Mouse (Mus musculus): ENCODE results near the gene Hist1h3d. TPM values are rescaled to one million over a fixed set of nuclear protein-coding genes. Genes with fewer than 3 reads are reported as not detected.
"Not testable (repeated sequence)": the region's sequence is repeated elsewhere in the genome, so short reads cannot be mapped to it uniquely, and the experiment has no call there.

The Hist1h3d gene
- total RNA-seq, 2 experiments from 2014 or later: 12.1 to 13.0 TPM

- TF ChIP-seq CTCF (conservative IDR thresholded peaks at IDR 0.05): peak; percentile 36; the same call in 1 of the 2 replicates
- Histone ChIP-seq H3K27ac (peak within 1 kb of the TSS; percentile 40; the same call in 1 of the 2 replicates), H3K4me3 (peak within 1 kb of the TSS; percentile 62)
- DNase-seq (ENCODE audit: low spot score in 2 of 2): peak; percentile 86 to 93
These were observed 40.2 kb upstream of the Hist1h3d start, which contains the start of gene Hist1h3g for GRCm38 (mm10) chr13:23535137-23536075. Gene Hist1h3g, plus strand, starts transcription at chr13:23535422.

- TF ChIP-seq CTCF (conservative IDR thresholded peaks at IDR 0.05): no peak
- DNase-seq (ENCODE audit: low spot score in 2 of 2): no peak
- Histone ChIP-seq H3K4me3 (no peak overlapping the region; the same call in 1 of the 2 replicates), H3K27ac (no peak overlapping the region)
These were observed 39.3 kb upstream of the Hist1h3d start for GRCm38 (mm10) chr13:23536076-23536822.

- no peak for TF ChIP-seq CTCF (conservative IDR thresholded peaks at IDR 0.05)
- H3K27ac ChIP-seq: no peak overlapping the region
- DNase-seq (ENCODE audit: low spot score in 2 of 2): no peak
- H3K4me3 ChIP-seq: no peak overlapping the region
These were observed 38.4 kb upstream of the Hist1h3d start for GRCm38 (mm10) chr13:23537006-23537710.

- DNase-seq (ENCODE audit: low spot score in 2 of 2): no peak
- Histone ChIP-seq H3K27ac (no peak overlapping the region), H3K4me3 (no peak overlapping the region)
- TF ChIP-seq CTCF (conservative IDR thresholded peaks at IDR 0.05): no peak
These were observed 37.3 kb upstream of the Hist1h3d start for GRCm38 (mm10) chr13:23538249-23538648.

- H3K27ac ChIP-seq; H3K4me3 ChIP-seq; DNase-seq (ENCODE audit: low spot score in 2 of 2): not testable (repeated sequence)
These were observed 35.7 kb upstream of the Hist1h3d start for GRCm38 (mm10) chr13:23539821-23540220.

- DNase-seq (ENCODE audit: low spot score in 2 of 2): no peak
- no peak for TF ChIP-seq CTCF (conservative IDR thresholded peaks at IDR 0.05)
- H3K4me3 ChIP-seq: no peak overlapping the region
- no peak overlapping the region for H3K27ac ChIP-seq
These were observed 34.1 kb upstream of the Hist1h3d start for GRCm38 (mm10) chr13:23541497-23541896.

- not testable (repeated sequence) for H3K27ac ChIP-seq; DNase-seq (ENCODE audit: low spot score in 2 of 2)
- peak overlapping the region; percentile 70 for H3K4me3 ChIP-seq
These were observed 33.2 kb upstream of the Hist1h3d start for GRCm38 (mm10) chr13:23542225-23542980.

GRCm38 (mm10) chr13:23542999-23543607 is 32.5 kb upstream of the Hist1h3d start, which contains the start of gene Hist1h2bh:
Gene Hist1h2bh, minus strand, starts transcription at chr13:23543392.
- Histone ChIP-seq H3K4me3 (peak within 1 kb of the TSS; percentile 70), H3K27ac (peak within 1 kb of the TSS; percentile 68; the same call in 1 of the 2 replicates)
- peak; percentile 54 to 93 for DNase-seq (ENCODE audit: low spot score in 2 of 2)

- peak within 1 kb of the TSS; percentile 83 for H3K27ac ChIP-seq
- no peak for TF ChIP-seq CTCF (conservative IDR thresholded peaks at IDR 0.05)
These were observed 31.4 kb upstream of the Hist1h3d start, which contains the start of gene Hist1h3f for GRCm38 (mm10) chr13:23543965-23544786. Gene Hist1h3f, plus strand, starts transcription at chr13:23544052.

GRCm38 (mm10) chr13:23544787-23545120 is 30.8 kb upstream of the Hist1h3d start:
- H3K27ac ChIP-seq: peak overlapping the region; percentile 83
- H3K4me3 ChIP-seq: peak overlapping the region; percentile 70
- not testable (repeated sequence) for DNase-seq (ENCODE audit: low spot score in 2 of 2)

More at GRCm38 (mm10) chr13:23543965-23544786, 31.4 kb upstream of the Hist1h3d start, which contains the start of gene Hist1h3f:
- H3K4me3 ChIP-seq: peak within 1 kb of the TSS; percentile 70
- DNase-seq (ENCODE audit: low spot score in 2 of 2): peak; percentile 73 to 89

- Histone ChIP-seq H3K27ac (no peak overlapping the region), H3K4me3 (no peak overlapping the region)
- no peak for TF ChIP-seq CTCF (conservative IDR thresholded peaks at IDR 0.05)
- DNase-seq (ENCODE audit: low spot score in 2 of 2): no peak
These were observed 28.9 kb upstream of the Hist1h3d start for GRCm38 (mm10) chr13:23546694-23547093.
